Mouse (Mus musculus): ENCODE measurements at regions not wholly inside any gene's neighbourhood (a gene's known extent, or its start where the extent isn't known, plus 50 kb on each side); places are given as distances from the start of the nearest gene placed in this dataset.

- no peak for DNase-seq
These were observed 54.6 kb upstream of the Ccn6 start for GRCm38 (mm10) chr10:39218151-39218550.

GRCm38 (mm10) chr10:39216142-39216904 lies 52.7 kb upstream of the Ccn6 start:
- no peak for DNase-seq

- no peak for DNase-seq
These were observed 51.0 kb upstream of the Ccn6 start for GRCm38 (mm10) chr10:39214563-39214962.

Data from adrenal gland, adult 2 months (tissue).